12 mouse cellular contexts compared by ENCODE assay signal in the genomic region with DNA sequence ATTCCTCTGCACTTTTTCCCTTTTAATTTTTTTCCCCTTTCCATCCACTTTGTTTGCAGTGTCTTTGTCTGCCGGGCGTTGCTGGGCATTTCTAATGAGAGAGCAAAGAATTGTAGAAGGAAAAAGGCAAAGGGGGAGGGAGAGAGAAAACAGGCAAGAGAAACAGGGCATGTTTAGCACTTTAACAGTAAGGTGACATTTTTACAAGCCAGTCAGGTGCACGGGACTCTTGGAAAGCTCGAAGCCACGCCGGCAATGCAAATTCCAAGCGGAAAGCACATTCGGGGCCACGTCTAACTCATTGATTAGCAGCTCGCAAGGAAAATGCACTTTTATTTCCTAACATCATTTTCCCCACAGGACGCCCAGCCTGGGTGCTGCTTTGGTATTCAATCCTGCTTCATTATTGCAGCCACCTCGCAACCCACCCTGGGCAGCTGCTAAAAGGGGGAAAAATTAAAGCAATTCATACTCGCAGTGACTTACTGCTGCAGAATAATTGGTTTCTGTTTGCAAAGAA.
A peak's percentile ranks its signal among the peaks of the same experiment; 100 is the strongest.
DNase-seq lines count a peak whose midpoint lies in the region; ATAC-seq and TF ChIP-seq lines count a peak whose summit lies in the region.
"Had no signal": no experiment of that assay in that cellular context is flagged by ENCODE, and none has a peak within 500 bp of the region (broad histone marks: within the 10 kb centered on the region; RNA-seq: fewer than 3 reads in every experiment).

No protein-coding gene starts in this region.

- DNase-seq in brain, adult 2 months (ENCODE audit: low read depth, low spot score): peak; percentile 19
- DNase-seq in lung, adult 2 months: no peak
- no peak for DNase-seq in heart, adult 11 months
- no peak for DNase-seq in left cerebral cortex, adult 11 months (ENCODE audit: low spot score)
- DNase-seq: cerebellum, adult 11 months; left cerebral cortex, postnatal 4 days had no signal

- TF ChIP-seq CTCF in lung, adult 2 months (IDR thresholded peaks at IDR 0.05; ENCODE audit: insufficient read depth, low read length): no peak

- no peaks in the 10 kb centered on the region for H3K27me3 ChIP-seq in embryonic facial prominence, embryonic 13.5 days
- H3K27me3 ChIP-seq in hindbrain, embryonic 16.5 days (replicated peaks; ENCODE audit: control insufficient read depth, insufficient read depth, low read length): no peaks in the 10 kb centered on the region; the same call in 1 of the 2 replicates
- H3K27me3 ChIP-seq in midbrain, embryonic 16.5 days (ENCODE audit: control insufficient read depth, insufficient read depth, low read depth, low read length): no peaks in the 10 kb centered on the region
- H3K27me3 ChIP-seq: heart, embryonic 15.5 days had no signal

- H3K4me2 ChIP-seq in embryonic facial prominence, embryonic 13.5 days: 0 out of 2 replicates have a peak overlapping the region, but pooled peaks have one; percentile 3
- H3K4me2 ChIP-seq in hindbrain, embryonic 16.5 days (ENCODE audit: low read length): peak overlapping the region; percentile 7
- H3K4me2 ChIP-seq in midbrain, embryonic 16.5 days (ENCODE audit: low read length): peak overlapping the region; percentile 1; the same call in 1 of the 2 replicates
- H3K4me2 ChIP-seq: heart, embryonic 15.5 days had no signal

- WGBS in embryonic facial prominence, embryonic 13.5 days: 30% methylated on average over 13 of the region's 13 CpGs
- WGBS in hindbrain, embryonic 16.5 days: 14% methylated on average over 13 of the region's 13 CpGs
- 12% methylated on average over 13 of the region's 13 CpGs for WGBS in midbrain, embryonic 16.5 days
- 78% methylated on average over 13 of the region's 13 CpGs for WGBS in lung, adult 2 months

- H3K36me3 ChIP-seq in embryonic facial prominence, embryonic 13.5 days: no peaks in the 10 kb centered on the region
- H3K36me3 ChIP-seq in hindbrain, embryonic 16.5 days (ENCODE audit: control insufficient read depth, insufficient read depth, low read length): no peaks in the 10 kb centered on the region
- H3K36me3 ChIP-seq in midbrain, embryonic 16.5 days (ENCODE audit: control insufficient read depth, insufficient read depth, low read length): no peaks in the 10 kb centered on the region
- H3K36me3 ChIP-seq: heart, embryonic 15.5 days had no signal

- H3K4me1 ChIP-seq in embryonic facial prominence, embryonic 13.5 days: peaks cover 37% of the 10 kb centered on the region
- peaks cover 29% of the 10 kb centered on the region for H3K4me1 ChIP-seq in hindbrain, embryonic 16.5 days (ENCODE audit: control insufficient read depth, insufficient read depth, low read depth, low read length)
- peaks cover 35% of the 10 kb centered on the region for H3K4me1 ChIP-seq in midbrain, embryonic 16.5 days (ENCODE audit: control insufficient read depth, insufficient read depth, low read length)
- no peaks in the 10 kb centered on the region for H3K4me1 ChIP-seq in lung, adult 2 months (ENCODE audit: control insufficient read depth, insufficient read depth, low read length)

- H3K4me3 ChIP-seq in embryonic facial prominence, embryonic 13.5 days: no peak overlapping the region
- H3K4me3 ChIP-seq in hindbrain, embryonic 16.5 days (ENCODE audit: low read length): no peak overlapping the region
- no peak overlapping the region for H3K4me3 ChIP-seq in midbrain, embryonic 16.5 days (ENCODE audit: low read depth, low read length)
- H3K4me3 ChIP-seq in lung, adult 2 months (replicated peaks; ENCODE audit: extremely low read depth, low read depth, low read length): no peak overlapping the region
- H3K4me3 ChIP-seq: heart, embryonic 15.5 days had no signal

- H3K27ac ChIP-seq in embryonic facial prominence, embryonic 13.5 days: peak overlapping the region; percentile 55; the same call in 1 of the 2 replicates
- peak overlapping the region; percentile 71 for H3K27ac ChIP-seq in hindbrain, embryonic 16.5 days (ENCODE audit: low read depth, low read length)
- H3K27ac ChIP-seq in midbrain, embryonic 16.5 days (ENCODE audit: low read length): peak overlapping the region; percentile 79
- H3K27ac ChIP-seq: heart, embryonic 15.5 days; kidney, postnatal 0 days had no signal

- ATAC-seq in embryonic facial prominence, embryonic 13.5 days (ENCODE audit: insufficient number of reproducible peaks, insufficient read depth, low FRiP score, low TSS enrichment, low read depth): no peak
- no peak for ATAC-seq in hindbrain, embryonic 16.5 days
- ATAC-seq in midbrain, embryonic 16.5 days: peak; percentile 18; the same call in 1 of the 2 replicates
- ATAC-seq in inflammation-experienced regulatory T-cells, adult 6 months: no peak

- H3K9me3 ChIP-seq in embryonic facial prominence, embryonic 13.5 days: no peaks in the 10 kb centered on the region
- H3K9me3 ChIP-seq in hindbrain, embryonic 16.5 days (ENCODE audit: control insufficient read depth, low read length): no peaks in the 10 kb centered on the region
- no peaks in the 10 kb centered on the region for H3K9me3 ChIP-seq in midbrain, embryonic 16.5 days (replicated peaks; ENCODE audit: control insufficient read depth, low read length, poor library complexity, severe bottlenecking)
- H3K9me3 ChIP-seq: heart, embryonic 15.5 days had no signal

- no peak overlapping the region; the same call in 1 of the 2 replicates for H3K9ac ChIP-seq in embryonic facial prominence, embryonic 13.5 days
- no peak overlapping the region for H3K9ac ChIP-seq in hindbrain, embryonic 16.5 days (ENCODE audit: low read depth, low read length)
- H3K9ac ChIP-seq in midbrain, embryonic 16.5 days (ENCODE audit: low read depth, low read length): no peak overlapping the region
- H3K9ac ChIP-seq: heart, embryonic 15.5 days had no signal

- TF ChIP-seq POLR2A in lung, adult 2 months (IDR thresholded peaks at IDR 0.05; ENCODE audit: borderline replicate concordance, extremely low read depth, low read depth, low read length): no peak
